Mouse (Mus musculus): ENCODE data around the gene Def8. TPM values are rescaled to one million over a fixed set of nuclear protein-coding genes. Genes with fewer than 3 reads are reported as not detected.

The Def8 gene
- polyA plus RNA-seq, 1 experiment from 2014 or later, result 33.4 TPM

GRCm38 (mm10) chr8:123422056-123422780, 1.1 kb upstream of the Def8 start:
- H3K4me1 ChIP-seq (replicated peaks; ENCODE audit: insufficient read depth, low read length), result no peaks in the 10 kb centered on the region; the same call in 1 of the 2 replicates
- 15% methylated on average over 17 of the region's 17 CpGs for WGBS

GRCm38 (mm10) chr8:123422781-123423159, 557 bp upstream of the Def8 start:
- ATAC-seq (replicated peaks; ENCODE audit: low FRiP score, low read depth) (no peak), DNase-seq (ENCODE audit: low spot score) (no peak)
- Histone ChIP-seq H3K4me3 (replicated peaks; ENCODE audit: low read depth, low read length) (no peak overlapping the region), H3K9me3 (replicated peaks; ENCODE audit: low read length) (peaks cover 11% of the 10 kb centered on the region), H3K27me3 (ENCODE audit: insufficient read depth, low read length) (no peaks in the 10 kb centered on the region), H3K36me3 (ENCODE audit: insufficient read depth, low read length) (no peaks in the 10 kb centered on the region), H3K4me2 (ENCODE audit: low read length) (peak overlapping the region; percentile 44), H3K9ac (ENCODE audit: low read depth, low read length) (no peak overlapping the region), H3K4me1 (replicated peaks; ENCODE audit: insufficient read depth, low read length) (no peaks in the 10 kb centered on the region; the same call in 1 of the 2 replicates), H3K27ac (no peak overlapping the region)
- WGBS, result 16% methylated on average over 3 of the region's 3 CpGs
- no peak for TF ChIP-seq CTCF (IDR thresholded peaks at IDR 0.05; ENCODE audit: low read depth)

More at GRCm38 (mm10) chr8:123422056-123422780, 1.1 kb upstream of the Def8 start:
- Histone ChIP-seq H3K4me2 (ENCODE audit: low read length) (peak overlapping the region; percentile 44), H3K27ac (no peak overlapping the region), H3K4me3 (replicated peaks; ENCODE audit: low read depth, low read length) (0 out of 2 replicates have a peak overlapping the region, but pooled peaks have one; percentile 13), H3K36me3 (ENCODE audit: insufficient read depth, low read length) (no peaks in the 10 kb centered on the region), H3K9ac (ENCODE audit: low read depth, low read length) (0 out of 2 replicates have a peak overlapping the region, but pooled peaks have one; percentile 10), H3K9me3 (replicated peaks; ENCODE audit: low read length) (peaks cover 7% of the 10 kb centered on the region), H3K27me3 (ENCODE audit: insufficient read depth, low read length) (no peaks in the 10 kb centered on the region)
- peak; percentile 71 for DNase-seq (ENCODE audit: low spot score)
- ATAC-seq (replicated peaks; ENCODE audit: low FRiP score, low read depth), result no peak
- peak; percentile 69 for TF ChIP-seq CTCF (IDR thresholded peaks at IDR 0.05; ENCODE audit: low read depth)

- Histone ChIP-seq H3K9me3 (replicated peaks; ENCODE audit: low read length) (peaks cover 23% of the 10 kb centered on the region), H3K4me1 (replicated peaks; ENCODE audit: insufficient read depth, low read length) (no peaks in the 10 kb centered on the region; the same call in 1 of the 2 replicates), H3K9ac (ENCODE audit: low read depth, low read length) (no peak overlapping the region), H3K27ac (no peak overlapping the region), H3K36me3 (ENCODE audit: insufficient read depth, low read length) (no peaks in the 10 kb centered on the region), H3K4me2 (ENCODE audit: low read length) (no peak overlapping the region), H3K4me3 (replicated peaks; ENCODE audit: low read depth, low read length) (no peak overlapping the region), H3K27me3 (ENCODE audit: insufficient read depth, low read length) (no peaks in the 10 kb centered on the region)
- WGBS, result 98% methylated on average over 27 of the region's 27 CpGs
- DNase-seq (ENCODE audit: low spot score) (no peak), ATAC-seq (replicated peaks; ENCODE audit: low FRiP score, low read depth) (no peak)
- TF ChIP-seq CTCF (IDR thresholded peaks at IDR 0.05; ENCODE audit: low read depth), result no peak
Observed at GRCm38 (mm10) chr8:123426511-123427509, 3.5 kb downstream of the Def8 start.

DNA sequence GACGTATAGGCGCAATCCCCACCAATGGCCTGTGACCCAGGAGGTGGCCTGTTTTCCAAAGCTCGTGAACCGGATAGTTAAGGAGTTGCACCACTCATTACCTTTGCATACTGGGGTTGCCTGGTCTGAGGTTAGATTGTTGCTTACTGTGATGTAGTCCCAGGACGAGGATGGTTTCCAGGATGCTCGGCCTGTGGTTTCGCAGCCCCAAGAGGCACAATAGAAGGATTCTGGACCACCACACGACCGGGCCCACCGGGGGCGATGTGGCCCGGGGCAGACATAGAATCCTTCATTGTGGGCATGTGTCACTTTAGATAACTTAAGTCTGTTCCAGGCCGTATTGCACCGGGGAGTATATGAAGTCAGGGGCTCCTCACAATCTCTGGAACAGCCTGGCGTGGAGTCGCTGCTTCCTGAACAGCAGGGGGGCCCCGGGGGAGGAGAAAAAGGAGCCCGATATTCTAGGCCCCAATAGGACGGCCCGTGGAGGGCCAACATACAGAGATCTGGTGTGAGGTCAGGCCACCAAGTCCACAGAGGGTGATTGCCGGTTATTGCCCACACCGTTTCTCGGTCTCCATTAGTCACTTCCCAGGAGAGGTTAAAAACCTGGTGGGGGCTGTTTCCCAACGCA, 4.4 kb downstream of the Def8 start:
- no peak for TF ChIP-seq CTCF (IDR thresholded peaks at IDR 0.05; ENCODE audit: low read depth)
- DNase-seq (ENCODE audit: low spot score) (no peak), ATAC-seq (replicated peaks; ENCODE audit: low FRiP score, low read depth) (no peak)
- no peaks in the 10 kb centered on the region for H3K4me1 ChIP-seq (replicated peaks; ENCODE audit: insufficient read depth, low read length)
- H3K4me2 ChIP-seq (ENCODE audit: low read length), result no peak overlapping the region
- H3K9ac ChIP-seq (ENCODE audit: low read depth, low read length), result no peak overlapping the region
- H3K27me3 ChIP-seq (ENCODE audit: insufficient read depth, low read length), result no peaks in the 10 kb centered on the region
- WGBS, result 97% methylated on average over 24 of the region's 24 CpGs
- no peak overlapping the region for H3K4me3 ChIP-seq (replicated peaks; ENCODE audit: low read depth, low read length)
- peaks cover 23% of the 10 kb centered on the region for H3K9me3 ChIP-seq (replicated peaks; ENCODE audit: low read length)
- no peak overlapping the region for H3K27ac ChIP-seq
- H3K36me3 ChIP-seq (ENCODE audit: insufficient read depth, low read length), result no peaks in the 10 kb centered on the region

GRCm38 (mm10) chr8:123428343-123428893, 5.1 kb downstream of the Def8 start:
- Histone ChIP-seq H3K4me1 (replicated peaks; ENCODE audit: insufficient read depth, low read length) (no peaks in the 10 kb centered on the region), H3K4me3 (replicated peaks; ENCODE audit: low read depth, low read length) (no peak overlapping the region), H3K36me3 (ENCODE audit: insufficient read depth, low read length) (no peaks in the 10 kb centered on the region), H3K4me2 (ENCODE audit: low read length) (no peak overlapping the region), H3K27me3 (ENCODE audit: insufficient read depth, low read length) (no peaks in the 10 kb centered on the region), H3K27ac (no peak overlapping the region), H3K9ac (ENCODE audit: low read depth, low read length) (no peak overlapping the region), H3K9me3 (replicated peaks; ENCODE audit: low read length) (peaks cover 23% of the 10 kb centered on the region)
- 96% methylated on average over 28 of the region's 29 CpGs for WGBS
- ATAC-seq (replicated peaks; ENCODE audit: low FRiP score, low read depth), result no peak
- TF ChIP-seq CTCF (IDR thresholded peaks at IDR 0.05; ENCODE audit: low read depth), result no peak
- DNase-seq (ENCODE audit: low spot score), result no peak

Data from kidney, postnatal 0 days (tissue).